Mouse (Mus musculus) megakaryocyte, embryonic 14.5 days (primary cell): ENCODE results near the gene Syt2.

Source experiments
- FLI1 ChIP-seq: IDR thresholded peaks from 2 replicates; pipeline ENCODE4 v1.6.1; 2012; ENCODE audit warnings: low read length, inconsistent platforms, mixed read lengths
- GATA1 ChIP-seq: IDR thresholded peaks from 3 replicates; pipeline ENCODE4 v1.6.1; 2012; ENCODE audit warnings: mixed read lengths, low read length, inconsistent platforms, borderline replicate concordance

DNA sequence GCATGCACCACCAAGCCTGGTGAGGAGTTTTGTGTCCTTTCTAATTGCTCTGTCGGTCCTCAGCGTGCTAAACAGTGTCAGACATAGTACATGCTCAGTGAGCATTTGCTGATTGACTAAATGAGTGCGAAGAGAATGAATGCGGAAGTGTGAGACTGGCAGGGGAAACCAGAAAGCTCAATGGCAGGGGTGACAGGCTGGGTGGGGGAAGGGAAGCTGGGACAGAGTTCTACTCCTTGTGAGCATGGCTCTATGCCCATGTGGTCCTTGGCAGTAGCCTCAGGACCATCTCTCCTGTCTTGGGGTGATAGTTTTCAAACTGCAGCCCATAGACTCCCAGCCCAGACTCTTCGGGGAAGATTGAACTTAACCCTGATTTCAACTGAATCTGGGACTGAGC is 52.0 kb downstream of the Syt2 start:
- TF ChIP-seq GATA1 (no peak), FLI1 (no peak)
